Mouse (Mus musculus) E14TG2a.4 (cell line): ENCODE data around the gene Zfp827.

Experiments used
- CTCF ChIP-seq: conservative IDR thresholded peaks from 2 replicates; pipeline ENCODE4 v1.5.1; 2014; ENCODE audit warnings: low read length
- NANOG ChIP-seq: IDR thresholded peaks from 2 replicates; pipeline ENCODE4 v1.6.1; 2014; ENCODE audit warnings: borderline replicate concordance, low read length, mixed read lengths
- POU5F1 ChIP-seq: IDR thresholded peaks from 2 replicates; pipeline ENCODE4 v1.6.1; 2014; ENCODE audit warnings: low read length, borderline replicate concordance

GRCm38 (mm10) chr8:79179678-79180077 is 151.4 kb downstream of the Zfp827 start:
- TF ChIP-seq CTCF = no peak
- TF ChIP-seq POU5F1 = no peak
- no peak for TF ChIP-seq NANOG
